ENCODE assay signal across 8 mouse cellular contexts in genomic region chr5:53995316-53995715, GRCm38 (mm10). TPM values are rescaled to one million over a fixed set of nuclear protein-coding genes. Genes with fewer than 3 reads are reported as not detected.
A peak's percentile ranks its signal among the peaks of the same experiment; 100 is the strongest.
DNase-seq lines count a peak whose midpoint lies in the region; ATAC-seq and TF ChIP-seq lines count a peak whose summit lies in the region.

No protein-coding gene starts in this region.

- no peak for TF ChIP-seq CTCF in E14TG2a.4 (conservative IDR thresholded peaks at IDR 0.05; ENCODE audit: low read length)
- no peak for TF ChIP-seq CTCF in layer of hippocampus, adult 2 months (conservative IDR thresholded peaks at IDR 0.05)
- no peak for TF ChIP-seq CTCF in lung, embryonic 14.5 days (IDR thresholded peaks at IDR 0.05; ENCODE audit: low read depth)

- H3K27ac ChIP-seq in forebrain, embryonic 14.5 days (ENCODE audit: low read depth, low read length): no peak overlapping the region
- peak overlapping the region; percentile 84 for H3K27ac ChIP-seq in layer of hippocampus, adult 2 months
- no peak overlapping the region for H3K27ac ChIP-seq in lung, embryonic 14.5 days (ENCODE audit: low read depth)

- no peaks in the 10 kb centered on the region for H3K9me3 ChIP-seq in E14TG2a.4 (ENCODE audit: low read length)
- no peaks in the 10 kb centered on the region for H3K9me3 ChIP-seq in forebrain, embryonic 14.5 days (replicated peaks; ENCODE audit: control insufficient read depth, low read length)
- H3K9me3 ChIP-seq in lung, embryonic 14.5 days (ENCODE audit: low read depth, low read length): no peaks in the 10 kb centered on the region

- H3K9ac ChIP-seq in forebrain, embryonic 14.5 days (ENCODE audit: low read length): peak overlapping the region; percentile 61
- peak overlapping the region; percentile 52 for H3K9ac ChIP-seq in lung, embryonic 14.5 days

- peaks cover 46% of the 10 kb centered on the region for H3K27me3 ChIP-seq in E14TG2a.4 (ENCODE audit: insufficient read depth, low read length)
- H3K27me3 ChIP-seq in forebrain, embryonic 14.5 days (replicated peaks; ENCODE audit: control insufficient read depth, insufficient read depth, low read length): no peaks in the 10 kb centered on the region
- no peaks in the 10 kb centered on the region for H3K27me3 ChIP-seq in lung, embryonic 14.5 days (ENCODE audit: insufficient read depth, low read length)

- H3K36me3 ChIP-seq in E14TG2a.4 (ENCODE audit: insufficient read depth, low read length): no peaks in the 10 kb centered on the region
- H3K36me3 ChIP-seq in forebrain, embryonic 14.5 days (ENCODE audit: control insufficient read depth, insufficient read depth, low read length): no peaks in the 10 kb centered on the region
- H3K36me3 ChIP-seq in lung, embryonic 14.5 days (ENCODE audit: insufficient read depth): no peaks in the 10 kb centered on the region

- H3K4me3 ChIP-seq in E14TG2a.4 (replicated peaks; ENCODE audit: low read length): peak overlapping the region; percentile 80
- peak overlapping the region; percentile 46 for H3K4me3 ChIP-seq in forebrain, embryonic 14.5 days (ENCODE audit: low read depth, low read length)
- H3K4me3 ChIP-seq in layer of hippocampus, adult 2 months: peak overlapping the region; percentile 61
- H3K4me3 ChIP-seq in lung, embryonic 14.5 days (ENCODE audit: low read depth, low read length): peak overlapping the region; percentile 51

- intact Hi-C loops in heart, postnatal 14 days (cut with DNase I): loop anchor here (5.0 kb wide), 3 partner anchors 47 to 123 kb away; no protein-coding TSS in a partner anchor

- DNase-seq in cerebellum, adult 11 months: peak; percentile 87
- peak; percentile 79 for DNase-seq in forebrain, embryonic 14.5 days (ENCODE audit: low spot score)
- DNase-seq in heart, postnatal 14 days: peak; percentile 83 to 85
- peak; percentile 74 to 76 for DNase-seq in layer of hippocampus, adult 2 months (ENCODE audit: low spot score in 2 of 2)
- DNase-seq in lung, embryonic 14.5 days: peak; percentile 81
- peak; percentile 81 for DNase-seq in testis, postnatal 14 days (ENCODE audit: low spot score)

- peaks cover 29% of the 10 kb centered on the region for H3K4me1 ChIP-seq in E14TG2a.4 (replicated peaks; ENCODE audit: low read depth, low read length)
- H3K4me1 ChIP-seq in forebrain, embryonic 14.5 days (ENCODE audit: control insufficient read depth, insufficient read depth, low read length): peaks cover 12% of the 10 kb centered on the region
- H3K4me1 ChIP-seq in lung, embryonic 14.5 days (ENCODE audit: insufficient read depth): no peaks in the 10 kb centered on the region

- WGBS in forebrain, embryonic 14.5 days: under 1% methylated on average over 34 of the region's 34 CpGs
- under 1% methylated on average over 34 of the region's 34 CpGs for WGBS in lung, embryonic 14.5 days

- peak overlapping the region; percentile 70 for H3K4me2 ChIP-seq in forebrain, embryonic 14.5 days (ENCODE audit: low read length)
- peak overlapping the region; percentile 79 for H3K4me2 ChIP-seq in lung, embryonic 14.5 days

- peak; percentile 26 for ATAC-seq in forebrain, embryonic 14.5 days
- peak; percentile 14; the same call in 1 of the 2 replicates for ATAC-seq in lung, embryonic 14.5 days (ENCODE audit: insufficient read depth)
- peak; percentile 56 for ATAC-seq in neutrophil, adult 5-6 weeks (ENCODE audit: extremely low read depth, insufficient number of reproducible peaks, low FRiP score, poor library complexity, severe bottlenecking)

RNA-seq across cellular contexts. Expression of gene Stim2, which starts 3.0 kb away (rescaled TPM):
- polyA plus RNA-seq in forebrain, embryonic 14.5 days (2014; fragmentation: Nextera tagmentation; extraction: Ambion mirVana): 21.0 and 23.6 TPM in 2 replicates
- 10 to 100 TPM; 19.9 to 23.5 TPM for total RNA-seq in heart, postnatal 14 days (2021)
- 100 to 1,000 TPM; 168 to 172 TPM for total RNA-seq in layer of hippocampus, adult 2 months (2021)
- 28.2 and 30.8 TPM in 2 replicates for polyA plus RNA-seq in lung, embryonic 14.5 days (2014; fragmentation: Nextera tagmentation; extraction: Ambion mirVana)
- total RNA-seq in neutrophil, adult 5-6 weeks (2017): 45.9 and 59.3 TPM in 2 replicates
